Mouse (Mus musculus) testis, adult 2 months (tissue): ENCODE measurements around the gene Npc2. TPM values are rescaled to one million over a fixed set of nuclear protein-coding genes. Genes with fewer than 3 reads are reported as not detected.

Source experiments
- H3K27ac ChIP-seq: fragments of 200-500 bp; 2 replicates; pipeline ENCODE4 v1.5.1; 2012; ENCODE audit warnings: low read depth, low read length; ENCODE audit not compliant: control insufficient read depth, insufficient read depth
- H3K27me3 ChIP-seq: fragments of 200-500 bp; 2 replicates; pipeline ENCODE4 v1.6.1; 2012; ENCODE audit warnings: mild to moderate bottlenecking, low read length, moderate library complexity; ENCODE audit not compliant: control insufficient read depth, insufficient read depth
- H3K36me3 ChIP-seq: fragments of 200-500 bp; 2 replicates; pipeline ENCODE4 v1.6.1; 2012; ENCODE audit warnings: mild to moderate bottlenecking, low read length; ENCODE audit not compliant: control insufficient read depth, insufficient read depth
- H3K4me1 ChIP-seq: fragments of 200-500 bp; 2 replicates; pipeline ENCODE4 v1.6.1; 2012; ENCODE audit warnings: low read length; ENCODE audit not compliant: control insufficient read depth, insufficient read depth
- H3K4me3 ChIP-seq: fragments of 200-500 bp; 2 replicates; pipeline ENCODE4 v1.5.1; 2012; ENCODE audit warnings: low read depth, mild to moderate bottlenecking, low read length, moderate library complexity, mixed read lengths; ENCODE audit not compliant: control insufficient read depth
- CTCF ChIP-seq: fragments of 200-500 bp; IDR thresholded peaks from 2 replicates; pipeline ENCODE4 v1.5.1; 2012; ENCODE audit warnings: low read depth, mild to moderate bottlenecking, inconsistent platforms, low read length, moderate library complexity; ENCODE audit not compliant: control insufficient read depth, insufficient read depth, insufficient replicate concordance
- POLR2A ChIP-seq: fragments of 200-500 bp; IDR thresholded peaks from 2 replicates; pipeline ENCODE4 v1.6.1; 2012; ENCODE audit warnings: low read depth, mild to moderate bottlenecking, inconsistent platforms, low read length, moderate library complexity; ENCODE audit not compliant: control insufficient read depth
- polyA plus RNA-seq: library from polyadenylated mRNA; depleted of rRNA; stranded (reverse); fragments of >200 nt; gene quantifications from 2 replicates; pipeline ENCODE4 v1.2.3, GENCODE M21; 2012

Npc2 gene
- polyA plus RNA-seq, 1 experiment: 43.4 TPM

GRCm38 (mm10) chr12:84763577-84764218, 9.3 kb downstream of the Npc2 start:
- H3K27me3 ChIP-seq: no peaks in the 10 kb centered on the region
- H3K27ac ChIP-seq: no peak overlapping the region
- no peak for TF ChIP-seq CTCF
- no peaks in the 10 kb centered on the region for H3K4me1 ChIP-seq
- no peak overlapping the region for H3K4me3 ChIP-seq
- H3K36me3 ChIP-seq: no peaks in the 10 kb centered on the region; the same call in 1 of the 2 replicates

- Histone ChIP-seq H3K4me1 (no peaks in the 10 kb centered on the region), H3K27me3 (no peaks in the 10 kb centered on the region), H3K4me3 (no peak overlapping the region), H3K36me3 (no peaks in the 10 kb centered on the region; the same call in 1 of the 2 replicates), H3K27ac (no peak overlapping the region)
- TF ChIP-seq CTCF (no peak), POLR2A (no peak)
Observed at GRCm38 (mm10) chr12:84762532-84762931, 10.4 kb downstream of the Npc2 start.

GRCm38 (mm10) chr12:84759063-84759462, 13.9 kb downstream of the Npc2 start:
- Histone ChIP-seq H3K27ac (no peak overlapping the region), H3K4me1 (no peaks in the 10 kb centered on the region), H3K27me3 (no peaks in the 10 kb centered on the region), H3K4me3 (no peak overlapping the region), H3K36me3 (no peaks in the 10 kb centered on the region)
- TF ChIP-seq POLR2A: no peak
- no peak for TF ChIP-seq CTCF

GRCm38 (mm10) chr12:84756016-84756415, 16.9 kb downstream of the Npc2 start:
- Histone ChIP-seq H3K4me3 (no peak overlapping the region), H3K27ac (no peak overlapping the region), H3K27me3 (no peaks in the 10 kb centered on the region), H3K36me3 (no peaks in the 10 kb centered on the region), H3K4me1 (no peaks in the 10 kb centered on the region)
- TF ChIP-seq CTCF (no peak), POLR2A (no peak)

- no peaks in the 10 kb centered on the region for H3K4me1 ChIP-seq
- TF ChIP-seq POLR2A (no peak), CTCF (no peak)
- H3K27me3 ChIP-seq: no peaks in the 10 kb centered on the region
- H3K4me3 ChIP-seq: no peak overlapping the region
- no peak overlapping the region for H3K27ac ChIP-seq
- H3K36me3 ChIP-seq: no peaks in the 10 kb centered on the region
Observed at GRCm38 (mm10) chr12:84755008-84755695, 17.8 kb downstream of the Npc2 start.

- H3K4me1 ChIP-seq: no peaks in the 10 kb centered on the region
- H3K27me3 ChIP-seq: no peaks in the 10 kb centered on the region
- H3K27ac ChIP-seq: no peak overlapping the region
- TF ChIP-seq CTCF: no peak
- TF ChIP-seq POLR2A: no peak
- no peak overlapping the region for H3K4me3 ChIP-seq
- H3K36me3 ChIP-seq: no peaks in the 10 kb centered on the region
Observed at GRCm38 (mm10) chr12:84752131-84752977, 20.6 kb downstream of the Npc2 start.

GRCm38 (mm10) chr12:84750661-84751060, 22.3 kb downstream of the Npc2 start:
- no peaks in the 10 kb centered on the region for H3K4me1 ChIP-seq
- H3K36me3 ChIP-seq: no peaks in the 10 kb centered on the region
- H3K27me3 ChIP-seq: no peaks in the 10 kb centered on the region
- TF ChIP-seq CTCF (no peak), POLR2A (no peak)
- H3K4me3 ChIP-seq: no peak overlapping the region
- H3K27ac ChIP-seq: no peak overlapping the region
